Mouse (Mus musculus) CD4-positive, CD25-positive, alpha-beta regulatory T cell, adult 9 weeks (primary cell): Measurements from ENCODE around the gene Cavin1. TPM values are rescaled to one million over a fixed set of nuclear protein-coding genes. Genes with fewer than 3 reads are reported as not detected.

Experiments
- polyA plus RNA-seq: library from polyadenylated mRNA; unstranded; fragments of 100-300 nt; shearing (Covaris generic); gene quantifications from one replicate; pipeline ENCODE4 v1.2.1, GENCODE M21; 2017

Gene Cavin1
- polyA plus RNA-seq: 0.31 TPM

GRCm38 (mm10) chr11:100970557-100970937 is at the start of gene Cavin1:
TSS of gene Cavin1 (minus strand) at chr11:100970887.

GRCm38 (mm10) chr11:101009046-101009887 is 38.6 kb upstream of the Cavin1 start, which contains the start of gene Atp6v0a1:
TSS of gene Atp6v0a1 (plus strand) at chr11:101009452.

GRCm38 (mm10) chr11:100939512-100940151 is 31.1 kb downstream of the Cavin1 start, which contains the start of gene Stat3:
TSS of gene Stat3 (minus strand) at chr11:100939540.

Other genes with a start within 250 kb of the Cavin1 start
- gene Rab5c, start 232.7 kb downstream of the Cavin1 start, polyA plus RNA-seq: 61.0 TPM
- gene Kcnh4, start 210.9 kb downstream of the Cavin1 start, polyA plus RNA-seq: 0.07 TPM
- not detected for gene Hcrt, start 208.0 kb downstream of the Cavin1 start, polyA plus RNA-seq
- gene Ghdc, start 199.9 kb downstream of the Cavin1 start, polyA plus RNA-seq: 5.4 TPM
- gene Stat5b, start 120.2 kb downstream of the Cavin1 start, polyA plus RNA-seq: 123 TPM
- gene Stat5a, start 111.5 kb downstream of the Cavin1 start, polyA plus RNA-seq: 105 TPM
- gene Stat3, start 31.3 kb downstream of the Cavin1 start, polyA plus RNA-seq: 221 TPM
- gene Atp6v0a1, start 38.6 kb upstream of the Cavin1 start, polyA plus RNA-seq: 6.4 TPM
- gene Naglu, start 99.1 kb upstream of the Cavin1 start, polyA plus RNA-seq: 5.5 TPM
- 0.20 TPM for gene Hsd17b1, start 107.5 kb upstream of the Cavin1 start, polyA plus RNA-seq
- 41.6 TPM for gene Coasy, start 111.7 kb upstream of the Cavin1 start, polyA plus RNA-seq
- gene Mlx, start 116.4 kb upstream of the Cavin1 start, polyA plus RNA-seq: 123 TPM
- gene Psmc3ip, start 124.5 kb upstream of the Cavin1 start, polyA plus RNA-seq: 9.8 TPM
- 43.8 TPM for gene Retreg3, start 149.0 kb upstream of the Cavin1 start, polyA plus RNA-seq
- 44.6 TPM for gene Tubg1, start 149.1 kb upstream of the Cavin1 start, polyA plus RNA-seq
- gene Tubg2, start 185.0 kb upstream of the Cavin1 start, polyA plus RNA-seq: 4.5 TPM
- 0.05 TPM for gene Cntnap1, start 199.6 kb upstream of the Cavin1 start, polyA plus RNA-seq
- not detected for gene Plekhh3, start 200.5 kb upstream of the Cavin1 start, polyA plus RNA-seq
- gene Ccr10, start 204.6 kb upstream of the Cavin1 start, polyA plus RNA-seq: 2.0 TPM